Mouse (Mus musculus): ENCODE data around the gene Unc13c. TPM values are rescaled to one million over a fixed set of nuclear protein-coding genes. Genes with fewer than 3 reads are reported as not detected.

Unc13c gene
- polyA plus RNA-seq (2012; rRNA removed): 0.13 and 0.29 TPM in 2 replicates

GRCm38 (mm10) chr9:73968641-73969121 lies at the start of gene Unc13c:
Gene Unc13c (minus strand): TSS chr9:73968966.

Other genes with a start within 250 kb of the Unc13c start
- gene Wdr72, start 141.4 kb upstream of the Unc13c start, polyA plus RNA-seq (2012; rRNA removed): 0.12 and 0.20 TPM in 2 replicates

Measured in central nervous system, embryonic 11.5 days (tissue).